8 mouse cellular contexts compared by ENCODE assay signal in the genomic region with DNA sequence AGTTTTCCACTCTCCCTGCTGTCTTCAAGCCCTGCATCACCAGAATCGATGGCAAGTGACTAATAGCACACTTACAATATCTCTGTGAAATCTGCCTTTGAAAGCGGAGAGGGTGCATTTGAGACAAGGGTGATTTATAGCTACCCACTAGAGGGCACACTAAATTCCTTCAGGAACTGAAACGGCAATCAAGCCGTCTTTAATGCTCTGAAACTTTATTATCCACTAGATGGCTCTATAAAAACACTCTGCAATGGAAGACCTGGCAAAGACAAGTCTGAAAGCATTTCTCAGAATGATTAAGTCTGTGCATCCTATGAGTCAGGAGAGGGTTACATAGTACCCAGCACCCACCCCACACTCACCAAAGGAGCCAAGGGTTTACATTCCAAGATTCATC. TPM values are rescaled to one million over a fixed set of nuclear protein-coding genes. Genes with fewer than 3 reads are reported as not detected.
DNase-seq lines count a peak whose midpoint lies in the region; ATAC-seq and TF ChIP-seq lines count a peak whose summit lies in the region.

No protein-coding gene starts in this region.

- WGBS in forebrain, embryonic 16.5 days, result 12% methylated on average over 4 of the region's 4 CpGs
- WGBS in midbrain, embryonic 12.5 days, result 31% methylated on average over 4 of the region's 4 CpGs

- no peak overlapping the region for H3K27ac ChIP-seq in forebrain, embryonic 16.5 days (ENCODE audit: low read length)
- peak overlapping the region; percentile 41; the same call in 1 of the 2 replicates for H3K27ac ChIP-seq in layer of hippocampus, adult 2 months
- H3K27ac ChIP-seq in midbrain, embryonic 12.5 days (replicated peaks), result no peak overlapping the region

- H3K9me3 ChIP-seq in forebrain, embryonic 16.5 days (ENCODE audit: control insufficient read depth, low read length), result no peaks in the 10 kb centered on the region
- H3K9me3 ChIP-seq in midbrain, embryonic 12.5 days, result no peaks in the 10 kb centered on the region

- H3K4me2 ChIP-seq in forebrain, embryonic 16.5 days (ENCODE audit: low read length), result no peak overlapping the region
- no peak overlapping the region for H3K4me2 ChIP-seq in midbrain, embryonic 12.5 days (replicated peaks)

- no peaks in the 10 kb centered on the region for H3K36me3 ChIP-seq in forebrain, embryonic 16.5 days (ENCODE audit: control insufficient read depth, insufficient read depth)
- peaks cover 13% of the 10 kb centered on the region for H3K36me3 ChIP-seq in midbrain, embryonic 12.5 days

- H3K4me1 ChIP-seq in forebrain, embryonic 16.5 days (replicated peaks; ENCODE audit: control insufficient read depth, insufficient read depth, low read length), result peaks cover 5% of the 10 kb centered on the region
- 0 out of 2 replicates have a peak, but pooled peaks cover 5% of the 10 kb centered on the region for H3K4me1 ChIP-seq in midbrain, embryonic 12.5 days

- no peaks in the 10 kb centered on the region for H3K27me3 ChIP-seq in forebrain, embryonic 16.5 days (replicated peaks; ENCODE audit: control insufficient read depth, insufficient read depth, low read length)
- H3K27me3 ChIP-seq in midbrain, embryonic 12.5 days, result no peaks in the 10 kb centered on the region

- peak; percentile 92 for TF ChIP-seq CTCF in layer of hippocampus, adult 2 months (conservative IDR thresholded peaks at IDR 0.05)

- no peak overlapping the region for H3K4me3 ChIP-seq in forebrain, embryonic 16.5 days (replicated peaks; ENCODE audit: low read length)
- no peak overlapping the region for H3K4me3 ChIP-seq in layer of hippocampus, adult 2 months
- H3K4me3 ChIP-seq in midbrain, embryonic 12.5 days, result no peak overlapping the region

- ATAC-seq in forebrain, embryonic 16.5 days, result peak; percentile 85
- ATAC-seq in midbrain, embryonic 12.5 days (ENCODE audit: low FRiP score, low read depth), result peak; percentile 55

- peak; percentile 10 for DNase-seq in cerebellum, adult 11 months
- DNase-seq in cerebellum, postnatal 4 days (ENCODE audit: low spot score in 2 of 2), result no peak
- peak; percentile 93 for DNase-seq in 3T3-L1 (ENCODE audit: low read depth, low spot score)
- peak; percentile 93 for DNase-seq in brain, adult 2 months (ENCODE audit: low read depth, low spot score)
- DNase-seq in layer of hippocampus, adult 2 months (ENCODE audit: low spot score in 2 of 2), result peak; percentile 46 to 66
- DNase-seq in ovary, adult 18-20 months (ENCODE audit: low spot score), result no peak

- no peak overlapping the region for H3K9ac ChIP-seq in forebrain, embryonic 16.5 days (replicated peaks; ENCODE audit: low read depth, low read length)
- no peak overlapping the region for H3K9ac ChIP-seq in midbrain, embryonic 12.5 days (replicated peaks)

RNA-seq across cellular contexts. Expression of a gene that starts 46.5 kb away (rescaled TPM):
- polyA plus RNA-seq in forebrain, embryonic 16.5 days (2015; fragmentation: Nextera tagmentation; extraction: Ambion mirVana), result 28.7 and 33.9 TPM in 2 replicates
- total RNA-seq in layer of hippocampus, adult 2 months (2021), result 10 to 100 TPM; 26.2 to 31.5 TPM
- 52.3 and 54.0 TPM in 2 replicates for polyA plus RNA-seq in midbrain, embryonic 12.5 days (2016; fragmentation: Nextera tagmentation; extraction: Ambion mirVana)

Comparison
In these comparisons a context has a peak if more than half of its experiments do, and no peak if none do; other contexts are left out.
1. DNase-seq: peak in cerebellum, adult 11 months (single experiment), 3T3-L1 (single experiment), brain, adult 2 months (single experiment) and layer of hippocampus, adult 2 months (2 of 2); none in cerebellum, postnatal 4 days (0 of 2) and ovary, adult 18-20 months (single experiment).